Mouse (Mus musculus) liver, embryonic 12.5 days (tissue): ENCODE data around the gene Prss16. TPM values are rescaled to one million over a fixed set of nuclear protein-coding genes. Genes with fewer than 3 reads are reported as not detected.

ENCODE experiments used
- ATAC-seq: fragments of 200-750 bp; cut with Nextera tagmentation; 2 replicates; pipeline ENCODE4 v1.8.0; 2017; ENCODE audit warnings: moderate number of reproducible peaks, mild to moderate bottlenecking, moderate library complexity
- H3K27ac ChIP-seq: fragments of 300-500 bp; sonication (generic); 2 replicates; pipeline ENCODE4 v1.5.1; 2016; ENCODE audit warnings: mild to moderate bottlenecking
- H3K27me3 ChIP-seq: fragments of 300-500 bp; sonication (generic); replicated peaks from 2 replicates; pipeline ENCODE4 v1.6.1; 2016; ENCODE audit warnings: mild to moderate bottlenecking, moderate library complexity
- H3K36me3 ChIP-seq: fragments of 300-500 bp; sonication (generic); 2 replicates; pipeline ENCODE4 v1.6.1; 2016; ENCODE audit warnings: mild to moderate bottlenecking, moderate library complexity
- H3K4me1 ChIP-seq: fragments of 300-500 bp; sonication (generic); 2 replicates; pipeline ENCODE4 v1.6.1; 2016
- H3K4me2 ChIP-seq: fragments of 300-500 bp; sonication (generic); 2 replicates; pipeline ENCODE4 v1.6.1; 2016; ENCODE audit warnings: mild to moderate bottlenecking, moderate library complexity
- H3K4me3 ChIP-seq: fragments of 300-500 bp; sonication (generic); 2 replicates; pipeline ENCODE4 v1.5.1; 2016; ENCODE audit warnings: mild to moderate bottlenecking, moderate library complexity
- H3K9ac ChIP-seq: fragments of 300-500 bp; sonication (generic); 2 replicates; pipeline ENCODE4 v1.6.1; 2016; ENCODE audit warnings: mild to moderate bottlenecking, moderate library complexity
- H3K9me3 ChIP-seq: fragments of 300-500 bp; sonication (generic); replicated peaks from 2 replicates; pipeline ENCODE4 v1.6.1; 2016; ENCODE audit warnings: mild to moderate bottlenecking, moderate library complexity
- WGBS: fragments of 180-500 bp; shearing (Covaris S2); methylation state at CpG from one replicate; pipeline ENCODE4 v1.1.7; 2016; ENCODE audit not compliant: insufficient replicate concordance; 5-methylcytosine and 5-hydroxymethylcytosine counted together
- polyA plus RNA-seq: library from polyadenylated mRNA; unstranded; fragments of >200 nt; fragmentation: Nextera tagmentation; extraction: Ambion mirVana; gene quantifications from 2 replicates; pipeline ENCODE4 v1.2.1, GENCODE M21; 2016

The Prss16 gene
- polyA plus RNA-seq, 1 experiment from 2014 or later, result 0.33 TPM

- Histone ChIP-seq H3K36me3 (no peaks in the 10 kb centered on the region), H3K4me2 (peak overlapping the region; percentile 60), H3K4me1 (peaks cover 33% of the 10 kb centered on the region), H3K9ac (peak overlapping the region; percentile 19; the same call in 1 of the 2 replicates), H3K27me3 (peaks cover 41% of the 10 kb centered on the region), H3K9me3 (no peaks in the 10 kb centered on the region), H3K4me3 (peak overlapping the region; percentile 42), H3K27ac (no peak overlapping the region)
- 11% methylated on average over 27 of the region's 27 CpGs for WGBS
- peak; percentile 83 for ATAC-seq
Observed at GRCm38 (mm10) chr13:22015479-22016450, 6.2 kb upstream of the Prss16 start.

GRCm38 (mm10) chr13:22014411-22014845 lies 4.9 kb upstream of the Prss16 start:
- no peak for ATAC-seq
- Histone ChIP-seq H3K9ac (peak overlapping the region; percentile 15; the same call in 1 of the 2 replicates), H3K36me3 (no peaks in the 10 kb centered on the region)

DNA sequence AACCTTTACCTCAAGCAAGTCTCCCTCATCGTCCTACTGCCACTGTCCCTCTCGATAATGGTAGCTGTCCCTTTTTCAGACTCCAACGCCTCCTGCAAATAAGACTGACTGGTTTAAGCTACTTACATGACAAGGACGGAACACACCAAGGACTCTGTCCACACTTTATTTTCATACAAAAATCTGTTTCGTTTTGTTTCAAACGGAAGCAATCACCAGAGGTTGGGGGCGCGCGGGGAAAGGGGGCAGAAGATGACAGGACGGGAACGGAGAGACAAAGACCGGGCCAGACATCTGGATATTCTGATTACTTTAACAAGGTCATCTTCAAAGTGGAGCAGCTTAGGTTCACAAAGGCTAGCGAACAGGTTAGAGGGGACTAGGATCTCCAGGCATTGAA lies 4.2 kb upstream of the Prss16 start:
- Histone ChIP-seq H3K36me3 (no peaks in the 10 kb centered on the region), H3K27ac (no peak overlapping the region), H3K9me3 (no peaks in the 10 kb centered on the region), H3K4me1 (peaks cover 26% of the 10 kb centered on the region), H3K4me2 (peak overlapping the region; percentile 60), H3K27me3 (peaks cover 62% of the 10 kb centered on the region), H3K9ac (0 out of 2 replicates have a peak overlapping the region, but pooled peaks have one; percentile 25), H3K4me3 (peak overlapping the region; percentile 42)
- ATAC-seq, result no peak
- WGBS, result 19% methylated on average over 13 of the region's 13 CpGs

More at GRCm38 (mm10) chr13:22014411-22014845, 4.9 kb upstream of the Prss16 start:
- Histone ChIP-seq H3K4me3 (peak overlapping the region; percentile 42), H3K9me3 (no peaks in the 10 kb centered on the region), H3K27me3 (peaks cover 55% of the 10 kb centered on the region), H3K4me1 (peaks cover 27% of the 10 kb centered on the region), H3K27ac (no peak overlapping the region), H3K4me2 (peak overlapping the region; percentile 60)
- WGBS, result 9% methylated on average over 17 of the region's 17 CpGs

GRCm38 (mm10) chr13:22008707-22009106 lies 835 bp downstream of the Prss16 start:
- Histone ChIP-seq H3K27me3 (peaks cover 95% of the 10 kb centered on the region), H3K27ac (no peak overlapping the region), H3K4me1 (peaks cover 26% of the 10 kb centered on the region), H3K36me3 (no peaks in the 10 kb centered on the region), H3K9ac (no peak overlapping the region), H3K9me3 (no peaks in the 10 kb centered on the region), H3K4me3 (no peak overlapping the region), H3K4me2 (no peak overlapping the region)
- no peak for ATAC-seq
- 63% methylated on average over 3 of the region's 3 CpGs for WGBS

GRCm38 (mm10) chr13:22007872-22008271 lies 1.7 kb downstream of the Prss16 start:
- WGBS, result 49% methylated on average over 7 of the region's 7 CpGs
- no peak overlapping the region for H3K27ac ChIP-seq
- ATAC-seq, result no peak
- peaks cover 24% of the 10 kb centered on the region for H3K4me1 ChIP-seq
- no peak overlapping the region for H3K9ac ChIP-seq
- H3K4me3 ChIP-seq, result no peak overlapping the region
- no peaks in the 10 kb centered on the region for H3K9me3 ChIP-seq
- H3K36me3 ChIP-seq, result no peaks in the 10 kb centered on the region
- H3K4me2 ChIP-seq, result no peak overlapping the region
- H3K27me3 ChIP-seq, result peaks cover 97% of the 10 kb centered on the region

GRCm38 (mm10) chr13:22007121-22007510 lies 2.4 kb downstream of the Prss16 start:
- 0 out of 2 replicates have a peak, but pooled peaks have one; percentile 1 for ATAC-seq
- Histone ChIP-seq H3K9me3 (no peaks in the 10 kb centered on the region), H3K4me2 (peak overlapping the region; percentile 88), H3K4me3 (peak overlapping the region; percentile 64), H3K36me3 (no peaks in the 10 kb centered on the region), H3K4me1 (peaks cover 24% of the 10 kb centered on the region), H3K9ac (peak overlapping the region; percentile 55; the same call in 1 of the 2 replicates), H3K27me3 (peaks cover 97% of the 10 kb centered on the region), H3K27ac (no peak overlapping the region)
- 7% methylated on average over 18 of the region's 18 CpGs for WGBS

DNA sequence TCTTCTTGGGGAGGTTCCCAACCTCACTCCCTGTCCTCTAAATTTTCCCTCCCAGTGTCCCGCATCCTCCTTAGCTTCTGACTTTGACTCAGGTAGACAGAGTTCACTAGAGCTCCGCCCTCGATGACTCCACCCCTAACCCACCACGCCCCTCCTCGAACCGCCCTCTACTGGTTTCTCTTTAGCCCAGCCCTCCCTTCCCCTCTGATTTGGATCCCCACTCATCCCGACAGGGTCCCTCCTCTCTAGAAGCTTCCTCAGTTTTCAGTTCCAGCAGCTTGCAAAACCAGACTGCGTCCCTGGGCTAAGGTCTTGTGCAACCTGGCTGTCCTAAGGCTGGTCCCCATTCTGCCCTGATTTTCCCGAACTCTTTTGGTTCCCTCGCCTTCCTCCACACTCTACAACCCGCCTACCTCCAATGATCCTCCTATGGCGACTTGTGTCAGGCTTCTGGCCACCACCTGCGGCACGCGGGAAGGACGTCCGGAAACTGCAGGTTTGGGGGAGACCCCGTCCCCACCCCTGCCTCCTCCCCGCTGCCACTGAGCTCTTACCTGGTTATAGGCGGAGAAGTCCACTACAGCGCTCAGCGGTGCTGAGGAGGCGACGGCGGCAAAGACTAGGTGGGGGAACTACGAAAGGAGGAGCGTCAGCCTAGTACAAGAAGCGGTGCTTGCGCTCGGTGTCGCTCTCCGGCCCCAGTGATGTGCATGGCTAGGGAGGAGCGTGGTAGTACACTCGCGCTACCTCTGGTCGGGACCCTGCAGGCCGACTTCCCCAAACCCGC lies 3.0 kb downstream of the Prss16 start:
- Histone ChIP-seq H3K9me3 (no peaks in the 10 kb centered on the region), H3K36me3 (no peaks in the 10 kb centered on the region), H3K4me1 (peaks cover 24% of the 10 kb centered on the region), H3K27ac (no peak overlapping the region), H3K9ac (peak overlapping the region; percentile 55), H3K4me2 (peak overlapping the region; percentile 88), H3K27me3 (peaks cover 99% of the 10 kb centered on the region), H3K4me3 (peak overlapping the region; percentile 64)
- 1% methylated on average over 38 of the region's 38 CpGs for WGBS
- ATAC-seq, result peak; percentile 81

DNA sequence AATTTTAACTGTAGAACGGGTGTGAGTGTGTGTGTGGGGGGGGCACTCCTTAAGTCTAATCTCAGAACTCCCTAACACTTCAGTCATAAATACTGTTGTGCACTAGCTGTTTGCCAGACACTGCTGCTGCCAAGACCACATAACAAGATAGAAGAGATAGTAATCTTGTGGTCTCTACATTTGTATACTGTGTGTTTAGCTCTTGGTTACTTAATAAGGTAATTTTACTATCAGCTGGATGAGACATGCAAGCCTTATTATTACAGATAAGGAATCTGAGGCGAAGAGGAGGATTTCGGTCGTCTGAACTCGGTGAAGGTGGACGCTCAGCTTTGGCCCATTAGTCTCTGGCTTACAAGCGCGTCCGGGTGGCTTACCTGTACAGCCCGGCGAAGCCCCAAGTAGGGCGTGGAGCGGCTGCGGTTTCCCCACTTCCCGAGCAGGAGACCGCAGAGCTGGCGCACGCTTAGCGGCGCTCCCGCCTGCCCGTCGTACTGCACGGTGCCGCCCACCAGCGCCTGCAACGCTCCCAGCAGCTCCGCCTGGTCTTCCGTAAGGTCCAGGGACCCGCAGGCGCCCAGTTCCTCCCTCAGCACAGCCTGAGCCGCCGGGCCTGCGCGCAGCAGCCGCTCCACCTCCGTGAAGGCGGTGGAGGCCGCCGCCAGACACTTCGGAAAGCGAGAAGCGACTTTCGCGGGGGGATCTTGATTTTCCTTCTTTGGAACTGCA lies 3.8 kb downstream of the Prss16 start:
- H3K27ac ChIP-seq, result no peak overlapping the region
- H3K36me3 ChIP-seq, result no peaks in the 10 kb centered on the region
- H3K9me3 ChIP-seq, result no peaks in the 10 kb centered on the region
- H3K27me3 ChIP-seq, result peaks cover 100% of the 10 kb centered on the region
- H3K4me3 ChIP-seq, result peak overlapping the region; percentile 64
- peak overlapping the region; percentile 55 for H3K9ac ChIP-seq
- H3K4me2 ChIP-seq, result peak overlapping the region; percentile 88
- ATAC-seq, result peak; percentile 76
- H3K4me1 ChIP-seq, result peaks cover 24% of the 10 kb centered on the region
- WGBS, result under 1% methylated on average over 44 of the region's 45 CpGs

- ATAC-seq, result no peak
- 5% methylated on average over 5 of the region's 5 CpGs for WGBS
Observed at GRCm38 (mm10) chr13:22001823-22002222, 7.7 kb downstream of the Prss16 start.

GRCm38 (mm10) chr13:22001346-22001745 lies 8.2 kb downstream of the Prss16 start:
- Histone ChIP-seq H3K4me3 (no peak overlapping the region), H3K9me3 (no peaks in the 10 kb centered on the region), H3K4me1 (peaks cover 28% of the 10 kb centered on the region), H3K36me3 (no peaks in the 10 kb centered on the region), H3K9ac (no peak overlapping the region), H3K27me3 (peaks cover 99% of the 10 kb centered on the region), H3K27ac (no peak overlapping the region), H3K4me2 (no peak overlapping the region)
- no peak for ATAC-seq
- 26% methylated on average over 2 of the region's 2 CpGs for WGBS

More at GRCm38 (mm10) chr13:22001823-22002222, 7.7 kb downstream of the Prss16 start:
- no peaks in the 10 kb centered on the region for H3K36me3 ChIP-seq
- H3K4me2 ChIP-seq, result no peak overlapping the region
- no peak overlapping the region for H3K27ac ChIP-seq
- no peaks in the 10 kb centered on the region for H3K9me3 ChIP-seq
- peaks cover 28% of the 10 kb centered on the region for H3K4me1 ChIP-seq
- H3K4me3 ChIP-seq, result no peak overlapping the region
- H3K9ac ChIP-seq, result no peak overlapping the region
- H3K27me3 ChIP-seq, result peaks cover 99% of the 10 kb centered on the region

DNA sequence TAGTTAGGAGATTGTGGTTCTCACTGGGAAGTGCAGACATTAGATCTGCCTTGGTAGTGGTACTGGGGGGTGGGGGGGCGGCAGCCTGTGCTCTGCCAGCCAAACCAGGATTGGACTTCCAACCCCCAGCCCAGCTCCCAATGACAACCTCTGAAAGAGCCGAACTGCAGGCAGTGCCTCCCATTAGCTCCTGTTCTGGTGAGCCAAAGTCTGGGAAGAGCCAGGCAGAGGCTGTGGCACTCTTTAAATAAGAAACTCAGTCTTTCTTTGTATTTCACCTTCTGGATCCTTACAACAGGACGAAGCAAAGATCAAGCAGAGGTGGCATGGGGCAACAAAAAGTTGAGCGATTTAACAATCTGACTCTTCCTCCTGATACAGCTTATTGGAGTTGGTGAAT lies 10.4 kb downstream of the Prss16 start:
- no peak overlapping the region for H3K27ac ChIP-seq
- H3K27me3 ChIP-seq, result peaks cover 94% of the 10 kb centered on the region
- H3K9ac ChIP-seq, result no peak overlapping the region
- WGBS, result 40% methylated on average over 4 of the region's 4 CpGs
- no peaks in the 10 kb centered on the region for H3K36me3 ChIP-seq
- H3K4me2 ChIP-seq, result no peak overlapping the region
- H3K9me3 ChIP-seq, result no peaks in the 10 kb centered on the region
- peaks cover 33% of the 10 kb centered on the region for H3K4me1 ChIP-seq
- no peak for ATAC-seq
- no peak overlapping the region for H3K4me3 ChIP-seq
